Mouse (Mus musculus) adrenal gland, adult (tissue): ENCODE results near the gene 6430628N08Rik.

ENCODE experiments used
- DNase-seq, 2 experiments: peaks; one replicate each; pipeline ENCODE4 v3.0.0; 2022 to 2023; ENCODE audit warnings: low spot score in 1 of 2; ENCODE audit not compliant: inconsistent age in 2 of 2

Gene 6430628N08Rik

GRCm38 (mm10) chr4:115938276-115939160, 48.1 kb downstream of the 6430628N08Rik start:
- peak in 1 of 2 experiments; percentile 66 for DNase-seq

GRCm38 (mm10) chr4:115939295-115940102, 49.0 kb downstream of the 6430628N08Rik start, which contains the start of gene Dmbx1:
TSS of gene Dmbx1 (minus strand) at chr4:115939926.
- peak in 1 of 2 experiments; percentile 50 for DNase-seq

- no peak for DNase-seq
These were observed 50.2 kb downstream of the 6430628N08Rik start for GRCm38 (mm10) chr4:115940681-115941080.

GRCm38 (mm10) chr4:115941242-115941820, 50.9 kb downstream of the 6430628N08Rik start:
- no peak for DNase-seq

- no peak for DNase-seq
These were observed 53.3 kb downstream of the 6430628N08Rik start for GRCm38 (mm10) chr4:115943669-115944314.
